Mouse (Mus musculus): ENCODE results near the gene Vmn2r65. TPM values are rescaled to one million over a fixed set of nuclear protein-coding genes. Genes with fewer than 3 reads are reported as not detected.

Vmn2r65 gene
- not detected for total RNA-seq (2021)

- intact Hi-C loops (cut with DNase I): no loop called here
- no peak for DNase-seq
Measured at GRCm38 (mm10) chr7:84964015-84964414, at the start of gene Vmn2r65. TSS of gene Vmn2r65 (minus strand) at chr7:84964115.

GRCm38 (mm10) chr7:85012168-85012567, 48.3 kb upstream of the Vmn2r65 start, which contains the start of gene Vmn2r66:
TSS of gene Vmn2r66 (minus strand) at chr7:85012268.
- intact Hi-C loops (cut with DNase I): no loop called here
- no peak for DNase-seq

DNA sequence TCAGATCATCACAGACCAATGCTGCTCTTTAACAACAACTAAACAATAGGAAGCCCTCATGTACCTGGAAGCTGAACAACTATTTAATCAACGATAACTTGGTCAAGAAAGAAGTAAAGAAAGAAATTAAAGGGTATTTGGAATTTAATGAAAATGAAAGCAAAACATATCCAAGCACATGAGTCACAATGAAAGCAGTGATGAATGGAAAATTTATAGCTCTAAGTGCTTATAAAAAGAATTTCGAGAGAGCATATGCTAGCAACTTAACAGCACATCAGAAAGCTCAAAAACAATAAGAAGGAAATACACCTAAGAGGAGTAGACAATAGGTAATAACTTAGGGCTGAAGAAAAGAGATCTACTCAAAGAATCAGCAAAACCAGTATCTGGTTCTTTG, 32.8 kb upstream of the Vmn2r65 start:
- no peak for DNase-seq
- intact Hi-C loops (cut with DNase I): no loop called here

Other genes with a start within 250 kb of the Vmn2r65 start
- not detected for gene Olfr291, start 110.6 kb downstream of the Vmn2r65 start, total RNA-seq (2021)
- gene Vmn2r66, start 48.2 kb upstream of the Vmn2r65 start, total RNA-seq (2021): not detected
- not detected for gene Vmn2r67, start 191.9 kb upstream of the Vmn2r65 start, total RNA-seq (2021)

Measured in heart, postnatal 36 days (tissue).